In genomic region chr8:105949350-105949749, GRCm38 (mm10) we compare ENCODE assay signal across 9 mouse cellular contexts. TPM values are rescaled to one million over a fixed set of nuclear protein-coding genes. Genes with fewer than 3 reads are reported as not detected.
DNase-seq lines count a peak whose midpoint lies in the region; ATAC-seq lines count a peak whose summit lies in the region.
"Had no signal": no experiment of that assay in that cellular context is flagged by ENCODE, and none has a peak within 500 bp of the region (broad histone marks: within the 10 kb centered on the region; RNA-seq: fewer than 3 reads in every experiment).

No protein-coding gene starts in this region.

- no peak overlapping the region for H3K9ac ChIP-seq in hindbrain, embryonic 15.5 days
- no peak overlapping the region for H3K9ac ChIP-seq in hindbrain, embryonic 11.5 days (ENCODE audit: low read depth, low read length)
- no peak overlapping the region for H3K9ac ChIP-seq in hindbrain, embryonic 16.5 days (ENCODE audit: low read depth, low read length)
- H3K9ac ChIP-seq in midbrain, embryonic 16.5 days (ENCODE audit: low read depth, low read length): no peak overlapping the region
- no peak overlapping the region for H3K9ac ChIP-seq in kidney, embryonic 16.5 days (replicated peaks; ENCODE audit: low read length)
- H3K9ac ChIP-seq: lung, embryonic 15.5 days had no signal

- peaks cover 8% of the 10 kb centered on the region for H3K4me1 ChIP-seq in hindbrain, embryonic 15.5 days (replicated peaks)
- H3K4me1 ChIP-seq in hindbrain, embryonic 11.5 days (replicated peaks; ENCODE audit: control insufficient read depth, insufficient read depth, low read length): no peaks in the 10 kb centered on the region
- peaks cover 7% of the 10 kb centered on the region; the same call in 1 of the 2 replicates for H3K4me1 ChIP-seq in hindbrain, embryonic 16.5 days (ENCODE audit: control insufficient read depth, insufficient read depth, low read depth, low read length)
- no peaks in the 10 kb centered on the region for H3K4me1 ChIP-seq in midbrain, embryonic 16.5 days (ENCODE audit: control insufficient read depth, insufficient read depth, low read length)
- H3K4me1 ChIP-seq in kidney, embryonic 16.5 days (ENCODE audit: insufficient read depth, low read length): peaks cover 12% of the 10 kb centered on the region

- H3K27ac ChIP-seq in hindbrain, embryonic 15.5 days (replicated peaks): peak overlapping the region; percentile 46; the same call in 1 of the 2 replicates
- no peak overlapping the region for H3K27ac ChIP-seq in hindbrain, embryonic 11.5 days (ENCODE audit: low read depth, low read length)
- peak overlapping the region; percentile 31 for H3K27ac ChIP-seq in hindbrain, embryonic 16.5 days (ENCODE audit: low read depth, low read length)
- no peak overlapping the region for H3K27ac ChIP-seq in midbrain, embryonic 16.5 days (ENCODE audit: low read length)
- no peak overlapping the region for H3K27ac ChIP-seq in kidney, embryonic 16.5 days (ENCODE audit: low read length)
- H3K27ac ChIP-seq: lung, embryonic 15.5 days had no signal

- no peak overlapping the region for H3K4me2 ChIP-seq in hindbrain, embryonic 15.5 days
- H3K4me2 ChIP-seq in hindbrain, embryonic 11.5 days (replicated peaks; ENCODE audit: low read depth, low read length): no peak overlapping the region
- H3K4me2 ChIP-seq in hindbrain, embryonic 16.5 days (ENCODE audit: low read length): no peak overlapping the region
- H3K4me2 ChIP-seq in midbrain, embryonic 16.5 days (ENCODE audit: low read length): no peak overlapping the region
- H3K4me2 ChIP-seq in kidney, embryonic 16.5 days (replicated peaks; ENCODE audit: low read depth, low read length): no peak overlapping the region
- H3K4me2 ChIP-seq: lung, embryonic 15.5 days had no signal

- no peak overlapping the region for H3K4me3 ChIP-seq in hindbrain, embryonic 15.5 days
- H3K4me3 ChIP-seq in hindbrain, embryonic 11.5 days (ENCODE audit: low read depth, low read length): no peak overlapping the region
- no peak overlapping the region for H3K4me3 ChIP-seq in hindbrain, embryonic 16.5 days (ENCODE audit: low read length)
- H3K4me3 ChIP-seq in midbrain, embryonic 16.5 days (ENCODE audit: low read depth, low read length): no peak overlapping the region
- no peak overlapping the region for H3K4me3 ChIP-seq in kidney, embryonic 16.5 days (ENCODE audit: low read length)
- H3K4me3 ChIP-seq: lung, embryonic 15.5 days had no signal

- no peaks in the 10 kb centered on the region for H3K27me3 ChIP-seq in hindbrain, embryonic 15.5 days
- no peaks in the 10 kb centered on the region for H3K27me3 ChIP-seq in hindbrain, embryonic 11.5 days (ENCODE audit: control insufficient read depth, insufficient read depth, low read length)
- H3K27me3 ChIP-seq in hindbrain, embryonic 16.5 days (replicated peaks; ENCODE audit: control insufficient read depth, insufficient read depth, low read length): no peaks in the 10 kb centered on the region
- no peaks in the 10 kb centered on the region for H3K27me3 ChIP-seq in midbrain, embryonic 16.5 days (ENCODE audit: control insufficient read depth, insufficient read depth, low read depth, low read length)
- no peaks in the 10 kb centered on the region for H3K27me3 ChIP-seq in kidney, embryonic 16.5 days (ENCODE audit: insufficient read depth, low read length)
- H3K27me3 ChIP-seq: lung, embryonic 15.5 days had no signal

- ATAC-seq in hindbrain, embryonic 15.5 days (ENCODE audit: low FRiP score, low read depth): peak; percentile 57; the same call in 1 of the 2 replicates
- ATAC-seq in hindbrain, embryonic 11.5 days (ENCODE audit: low FRiP score): no peak
- ATAC-seq in hindbrain, embryonic 16.5 days: peak; percentile 46
- ATAC-seq in midbrain, embryonic 16.5 days: peak; percentile 59
- no peak for ATAC-seq in erythroid progenitor cell, adult 5-6 weeks (replicated peaks; ENCODE audit: low FRiP score, poor library complexity, severe bottlenecking)
- ATAC-seq in kidney, embryonic 16.5 days (ENCODE audit: low FRiP score, low TSS enrichment): no peak; the same call in 1 of the 2 replicates

- 48% methylated on average over 10 of the region's 10 CpGs for WGBS in hindbrain, embryonic 15.5 days
- WGBS in hindbrain, embryonic 11.5 days: 93% methylated on average over 10 of the region's 10 CpGs
- WGBS in hindbrain, embryonic 16.5 days: 48% methylated on average over 10 of the region's 10 CpGs
- 69% methylated on average over 10 of the region's 10 CpGs for WGBS in midbrain, embryonic 16.5 days
- WGBS in kidney, embryonic 16.5 days: 47% methylated on average over 10 of the region's 10 CpGs

- no peaks in the 10 kb centered on the region for H3K36me3 ChIP-seq in hindbrain, embryonic 15.5 days
- H3K36me3 ChIP-seq in hindbrain, embryonic 11.5 days (ENCODE audit: control insufficient read depth, insufficient read depth, low read length): no peaks in the 10 kb centered on the region
- no peaks in the 10 kb centered on the region for H3K36me3 ChIP-seq in hindbrain, embryonic 16.5 days (ENCODE audit: control insufficient read depth, insufficient read depth, low read length)
- no peaks in the 10 kb centered on the region for H3K36me3 ChIP-seq in midbrain, embryonic 16.5 days (ENCODE audit: control insufficient read depth, insufficient read depth, low read length)
- peaks cover 49% of the 10 kb centered on the region for H3K36me3 ChIP-seq in kidney, embryonic 16.5 days (ENCODE audit: insufficient read depth, low read length)

- no peaks in the 10 kb centered on the region for H3K9me3 ChIP-seq in hindbrain, embryonic 15.5 days
- H3K9me3 ChIP-seq in hindbrain, embryonic 11.5 days (ENCODE audit: control insufficient read depth, low read length): no peaks in the 10 kb centered on the region
- H3K9me3 ChIP-seq in hindbrain, embryonic 16.5 days (ENCODE audit: control insufficient read depth, low read length): no peaks in the 10 kb centered on the region
- H3K9me3 ChIP-seq in midbrain, embryonic 16.5 days (replicated peaks; ENCODE audit: control insufficient read depth, low read length, poor library complexity, severe bottlenecking): no peaks in the 10 kb centered on the region
- no peaks in the 10 kb centered on the region for H3K9me3 ChIP-seq in kidney, embryonic 16.5 days (ENCODE audit: low read length)
- H3K9me3 ChIP-seq: lung, embryonic 15.5 days had no signal

- DNase-seq in hindbrain, embryonic 11.5 days (ENCODE audit: low spot score): no peak
- DNase-seq in 3T3-L1 (ENCODE audit: low read depth, low spot score): peak; percentile 39
- DNase-seq in MN1 (ENCODE audit: low spot score): peak; percentile 84

RNA-seq across cellular contexts. Expression of gene Lcat, which starts 6.2 kb away (rescaled TPM):
- 4.5 and 5.0 TPM in 2 replicates for polyA plus RNA-seq in hindbrain, embryonic 15.5 days (2015; fragmentation: Nextera tagmentation; extraction: Ambion mirVana)
- polyA plus RNA-seq in hindbrain, embryonic 11.5 days (2014; fragmentation: Nextera tagmentation; extraction: Ambion mirVana): 0.54 and 0.73 TPM in 2 replicates
- polyA plus RNA-seq in hindbrain, embryonic 16.5 days (2015; fragmentation: Nextera tagmentation; extraction: Ambion mirVana): 6.0 and 9.9 TPM in 2 replicates
- 1.3 and 3.0 TPM in 2 replicates for polyA plus RNA-seq in midbrain, embryonic 16.5 days (2015; fragmentation: Nextera tagmentation; extraction: Ambion mirVana)
- total RNA-seq in erythroid progenitor cell, adult 5-6 weeks (2015; ENCODE audit: low replicate concordance): not detected in 2 replicates
- total RNA-seq in erythroid progenitor cell, adult 5-6 weeks (2017; ENCODE audit: low replicate concordance): 2.4 TPM in 1 of 2 replicates, not detected in the other
- 1.3 and 1.8 TPM in 2 replicates for polyA plus RNA-seq in kidney, embryonic 16.5 days (2015; fragmentation: Nextera tagmentation; extraction: Ambion mirVana)

RNA-seq across cellular contexts. Expression of gene Psmb10, which starts 11.1 kb away (rescaled TPM):
- 74.7 and 75.2 TPM in 2 replicates for polyA plus RNA-seq in hindbrain, embryonic 15.5 days (2015; fragmentation: Nextera tagmentation; extraction: Ambion mirVana)
- polyA plus RNA-seq in hindbrain, embryonic 11.5 days (2014; fragmentation: Nextera tagmentation; extraction: Ambion mirVana): 21.6 and 24.6 TPM in 2 replicates
- polyA plus RNA-seq in hindbrain, embryonic 16.5 days (2015; fragmentation: Nextera tagmentation; extraction: Ambion mirVana): 81.8 and 93.0 TPM in 2 replicates
- 59.6 and 71.2 TPM in 2 replicates for polyA plus RNA-seq in midbrain, embryonic 16.5 days (2015; fragmentation: Nextera tagmentation; extraction: Ambion mirVana)
- 20.2 and 25.2 TPM in 2 replicates for total RNA-seq in erythroid progenitor cell, adult 5-6 weeks (2015; ENCODE audit: low replicate concordance)
- 2.7 and 4.2 TPM in 2 replicates for total RNA-seq in erythroid progenitor cell, adult 5-6 weeks (2017; ENCODE audit: low replicate concordance)
- polyA plus RNA-seq in kidney, embryonic 16.5 days (2015; fragmentation: Nextera tagmentation; extraction: Ambion mirVana): 33.3 and 46.5 TPM in 2 replicates

RNA-seq across cellular contexts. Expression of gene Ctrl, which starts 15.7 kb away (rescaled TPM):
- 3.4 and 4.7 TPM in 2 replicates for polyA plus RNA-seq in hindbrain, embryonic 15.5 days (2015; fragmentation: Nextera tagmentation; extraction: Ambion mirVana)
- polyA plus RNA-seq in hindbrain, embryonic 11.5 days (2014; fragmentation: Nextera tagmentation; extraction: Ambion mirVana): 0.81 and 1.3 TPM in 2 replicates
- 3.3 and 4.5 TPM in 2 replicates for polyA plus RNA-seq in hindbrain, embryonic 16.5 days (2015; fragmentation: Nextera tagmentation; extraction: Ambion mirVana)
- polyA plus RNA-seq in midbrain, embryonic 16.5 days (2015; fragmentation: Nextera tagmentation; extraction: Ambion mirVana): 4.5 and 4.9 TPM in 2 replicates
- total RNA-seq in erythroid progenitor cell, adult 5-6 weeks (2015; ENCODE audit: low replicate concordance): not detected in 2 replicates
- total RNA-seq in erythroid progenitor cell, adult 5-6 weeks (2017; ENCODE audit: low replicate concordance): not detected in 2 replicates
- polyA plus RNA-seq in kidney, embryonic 16.5 days (2015; fragmentation: Nextera tagmentation; extraction: Ambion mirVana): 0.82 and 1.8 TPM in 2 replicates

RNA-seq across cellular contexts. Expression of gene Slc12a4, which starts 16.5 kb away (rescaled TPM):
- polyA plus RNA-seq in hindbrain, embryonic 15.5 days (2015; fragmentation: Nextera tagmentation; extraction: Ambion mirVana): 11.9 and 12.9 TPM in 2 replicates
- polyA plus RNA-seq in hindbrain, embryonic 11.5 days (2014; fragmentation: Nextera tagmentation; extraction: Ambion mirVana): 7.8 and 8.4 TPM in 2 replicates
- polyA plus RNA-seq in hindbrain, embryonic 16.5 days (2015; fragmentation: Nextera tagmentation; extraction: Ambion mirVana): 14.6 and 17.1 TPM in 2 replicates
- polyA plus RNA-seq in midbrain, embryonic 16.5 days (2015; fragmentation: Nextera tagmentation; extraction: Ambion mirVana): 7.6 and 10.6 TPM in 2 replicates
- 2.5 and 3.4 TPM in 2 replicates for total RNA-seq in erythroid progenitor cell, adult 5-6 weeks (2015; ENCODE audit: low replicate concordance)
- total RNA-seq in erythroid progenitor cell, adult 5-6 weeks (2017; ENCODE audit: low replicate concordance): 4.0 and 13.7 TPM in 2 replicates
- polyA plus RNA-seq in kidney, embryonic 16.5 days (2015; fragmentation: Nextera tagmentation; extraction: Ambion mirVana): 36.1 and 36.2 TPM in 2 replicates

RNA-seq across cellular contexts. Expression of gene Dpep3, which starts 29.9 kb away (rescaled TPM):
- polyA plus RNA-seq in hindbrain, embryonic 15.5 days (2015; fragmentation: Nextera tagmentation; extraction: Ambion mirVana): not detected in 2 replicates
- polyA plus RNA-seq in hindbrain, embryonic 11.5 days (2014; fragmentation: Nextera tagmentation; extraction: Ambion mirVana): not detected in 2 replicates
- not detected in 2 replicates for polyA plus RNA-seq in hindbrain, embryonic 16.5 days (2015; fragmentation: Nextera tagmentation; extraction: Ambion mirVana)
- polyA plus RNA-seq in midbrain, embryonic 16.5 days (2015; fragmentation: Nextera tagmentation; extraction: Ambion mirVana): not detected in 2 replicates
- not detected in 2 replicates for total RNA-seq in erythroid progenitor cell, adult 5-6 weeks (2015; ENCODE audit: low replicate concordance)
- not detected in 2 replicates for total RNA-seq in erythroid progenitor cell, adult 5-6 weeks (2017; ENCODE audit: low replicate concordance)
- polyA plus RNA-seq in kidney, embryonic 16.5 days (2015; fragmentation: Nextera tagmentation; extraction: Ambion mirVana): not detected in 2 replicates
- polyA plus RNA-seq: lung, embryonic 15.5 days had no signal

Comparison
In these comparisons a context has a peak if more than half of its experiments do, and no peak if none do; other contexts are left out.
1. ATAC-seq: peak in hindbrain, embryonic 15.5 days (single experiment), hindbrain, embryonic 16.5 days (single experiment) and midbrain, embryonic 16.5 days (single experiment); none in hindbrain, embryonic 11.5 days (single experiment), erythroid progenitor cell, adult 5-6 weeks (single experiment) and kidney, embryonic 16.5 days (single experiment).
2. H3K27ac ChIP-seq: peak in hindbrain, embryonic 15.5 days (single experiment) and hindbrain, embryonic 16.5 days (single experiment); none in hindbrain, embryonic 11.5 days (single experiment), midbrain, embryonic 16.5 days (single experiment) and kidney, embryonic 16.5 days (single experiment).